Mouse (Mus musculus): ENCODE results near the gene Tnf. TPM values are rescaled to one million over a fixed set of nuclear protein-coding genes. Genes with fewer than 3 reads are reported as not detected.
A peak's percentile ranks its signal among the peaks of the same experiment; 100 is the strongest.

Gene Tnf
- polyA plus RNA-seq, 1 experiment from 2014 or later: 0.74 TPM

GRCm38 (mm10) chr17:35225456-35225855, 23.6 kb upstream of the Tnf start:
- Histone ChIP-seq H3K4me2 (ENCODE audit: low read depth, low read length) (no peak overlapping the region), H3K27me3 (replicated peaks; ENCODE audit: control insufficient read depth, insufficient read depth, low read length) (no peaks in the 10 kb centered on the region), H3K9me3 (ENCODE audit: control insufficient read depth, low read length) (no peaks in the 10 kb centered on the region), H3K36me3 (ENCODE audit: control insufficient read depth, insufficient read depth, low read length) (peaks cover 50% of the 10 kb centered on the region), H3K4me1 (ENCODE audit: control insufficient read depth, insufficient read depth, low read length) (no peaks in the 10 kb centered on the region), H3K4me3 (ENCODE audit: low read depth, low read length) (no peak overlapping the region), H3K27ac (replicated peaks; ENCODE audit: low read depth, low read length) (no peak overlapping the region), H3K9ac (ENCODE audit: low read depth, low read length) (no peak overlapping the region)
- ATAC-seq (ENCODE audit: low read depth) (no peak), DNase-seq (ENCODE audit: low spot score) (no peak)
- 85% methylated on average over 5 of the region's 5 CpGs for WGBS

GRCm38 (mm10) chr17:35224641-35225040, 22.8 kb upstream of the Tnf start:
- Histone ChIP-seq H3K9me3 (ENCODE audit: control insufficient read depth, low read length) (no peaks in the 10 kb centered on the region), H3K27ac (replicated peaks; ENCODE audit: low read depth, low read length) (no peak overlapping the region), H3K4me1 (ENCODE audit: control insufficient read depth, insufficient read depth, low read length) (no peaks in the 10 kb centered on the region), H3K36me3 (ENCODE audit: control insufficient read depth, insufficient read depth, low read length) (peaks cover 52% of the 10 kb centered on the region), H3K4me3 (ENCODE audit: low read depth, low read length) (no peak overlapping the region), H3K4me2 (ENCODE audit: low read depth, low read length) (no peak overlapping the region), H3K9ac (ENCODE audit: low read depth, low read length) (no peak overlapping the region), H3K27me3 (replicated peaks; ENCODE audit: control insufficient read depth, insufficient read depth, low read length) (no peaks in the 10 kb centered on the region)
- ATAC-seq (ENCODE audit: low read depth) (no peak), DNase-seq (ENCODE audit: low spot score) (no peak)
- 98% methylated on average over 4 of the region's 4 CpGs for WGBS

- no peak overlapping the region for H3K4me2 ChIP-seq (ENCODE audit: low read depth, low read length)
- H3K4me3 ChIP-seq (ENCODE audit: low read depth, low read length): no peak overlapping the region
- no peak overlapping the region for H3K9ac ChIP-seq (ENCODE audit: low read depth, low read length)
- peaks cover 35% of the 10 kb centered on the region for H3K36me3 ChIP-seq (ENCODE audit: control insufficient read depth, insufficient read depth, low read length)
- no peak for ATAC-seq (ENCODE audit: low read depth)
- no peaks in the 10 kb centered on the region for H3K4me1 ChIP-seq (ENCODE audit: control insufficient read depth, insufficient read depth, low read length)
- no peak for DNase-seq (ENCODE audit: low spot score)
- 73% methylated on average over 6 of the region's 6 CpGs for WGBS
- H3K9me3 ChIP-seq (ENCODE audit: control insufficient read depth, low read length): no peaks in the 10 kb centered on the region
- no peaks in the 10 kb centered on the region for H3K27me3 ChIP-seq (replicated peaks; ENCODE audit: control insufficient read depth, insufficient read depth, low read length)
- H3K27ac ChIP-seq (replicated peaks; ENCODE audit: low read depth, low read length): no peak overlapping the region
Observed at GRCm38 (mm10) chr17:35222299-35222698, 20.5 kb upstream of the Tnf start.

- no peak within 1 kb of the TSS; the same call in 1 of the 2 replicates for H3K27ac ChIP-seq (replicated peaks; ENCODE audit: low read depth, low read length)
Observed at GRCm38 (mm10) chr17:35220156-35220952, 18.5 kb upstream of the Tnf start, which contains the start of gene Gm16181. TSS of gene Gm16181 (plus strand) at chr17:35220834.

GRCm38 (mm10) chr17:35219601-35220041, 17.8 kb upstream of the Tnf start:
- H3K4me2 ChIP-seq (ENCODE audit: low read depth, low read length): no peak overlapping the region
- no peak overlapping the region for H3K4me3 ChIP-seq (ENCODE audit: low read depth, low read length)
- H3K9ac ChIP-seq (ENCODE audit: low read depth, low read length): 0 out of 2 replicates have a peak overlapping the region, but pooled peaks have one; percentile 25
- H3K27ac ChIP-seq (replicated peaks; ENCODE audit: low read depth, low read length): no peak overlapping the region; the same call in 1 of the 2 replicates
- no peaks in the 10 kb centered on the region for H3K27me3 ChIP-seq (replicated peaks; ENCODE audit: control insufficient read depth, insufficient read depth, low read length)
- H3K36me3 ChIP-seq (ENCODE audit: control insufficient read depth, insufficient read depth, low read length): peaks cover 24% of the 10 kb centered on the region
- ATAC-seq (ENCODE audit: low read depth) (no peak), DNase-seq (ENCODE audit: low spot score) (no peak)
- H3K4me1 ChIP-seq (ENCODE audit: control insufficient read depth, insufficient read depth, low read length): no peaks in the 10 kb centered on the region
- 79% methylated on average over 6 of the region's 6 CpGs for WGBS
- no peaks in the 10 kb centered on the region for H3K9me3 ChIP-seq (ENCODE audit: control insufficient read depth, low read length)

More at GRCm38 (mm10) chr17:35220156-35220952, 18.5 kb upstream of the Tnf start, which contains the start of gene Gm16181:
- peaks cover 30% of the 10 kb centered on the region for H3K36me3 ChIP-seq (ENCODE audit: control insufficient read depth, insufficient read depth, low read length)
- H3K4me1 ChIP-seq (ENCODE audit: control insufficient read depth, insufficient read depth, low read length): no peaks in the 10 kb centered on the region
- 0 out of 2 replicates have a peak within 1 kb of the TSS, but pooled peaks have one; percentile 25 for H3K9ac ChIP-seq (ENCODE audit: low read depth, low read length)
- H3K4me2 ChIP-seq (ENCODE audit: low read depth, low read length): no peak within 1 kb of the TSS
- no peaks in the 10 kb centered on the region for H3K9me3 ChIP-seq (ENCODE audit: control insufficient read depth, low read length)
- H3K4me3 ChIP-seq (ENCODE audit: low read depth, low read length): no peak within 1 kb of the TSS
- WGBS: 78% methylated on average over 27 of the region's 28 CpGs
- DNase-seq (ENCODE audit: low spot score) (no peak), ATAC-seq (ENCODE audit: low read depth) (peak; percentile 46; the same call in 1 of the 2 replicates)
- H3K27me3 ChIP-seq (replicated peaks; ENCODE audit: control insufficient read depth, insufficient read depth, low read length): no peaks in the 10 kb centered on the region

- 77% methylated on average over 18 of the region's 18 CpGs for WGBS
- ATAC-seq (ENCODE audit: low read depth) (no peak), DNase-seq (ENCODE audit: low spot score) (no peak)
- Histone ChIP-seq H3K4me2 (ENCODE audit: low read depth, low read length) (no peak overlapping the region), H3K9me3 (ENCODE audit: control insufficient read depth, low read length) (no peaks in the 10 kb centered on the region), H3K9ac (ENCODE audit: low read depth, low read length) (0 out of 2 replicates have a peak overlapping the region, but pooled peaks have one; percentile 16), H3K4me3 (ENCODE audit: low read depth, low read length) (no peak overlapping the region), H3K27ac (replicated peaks; ENCODE audit: low read depth, low read length) (no peak overlapping the region), H3K4me1 (ENCODE audit: control insufficient read depth, insufficient read depth, low read length) (no peaks in the 10 kb centered on the region), H3K27me3 (replicated peaks; ENCODE audit: control insufficient read depth, insufficient read depth, low read length) (no peaks in the 10 kb centered on the region), H3K36me3 (ENCODE audit: control insufficient read depth, insufficient read depth, low read length) (peaks cover 24% of the 10 kb centered on the region)
Observed at GRCm38 (mm10) chr17:35218516-35219193, 16.8 kb upstream of the Tnf start.

- H3K36me3 ChIP-seq (ENCODE audit: control insufficient read depth, insufficient read depth, low read length): no peaks in the 10 kb centered on the region
- H3K4me1 ChIP-seq (ENCODE audit: control insufficient read depth, insufficient read depth, low read length): no peaks in the 10 kb centered on the region
- 92% methylated on average over 5 of the region's 5 CpGs for WGBS
- no peak overlapping the region for H3K4me3 ChIP-seq (ENCODE audit: low read depth, low read length)
- H3K4me2 ChIP-seq (ENCODE audit: low read depth, low read length): no peak overlapping the region
- no peak overlapping the region for H3K27ac ChIP-seq (replicated peaks; ENCODE audit: low read depth, low read length)
- no peaks in the 10 kb centered on the region for H3K9me3 ChIP-seq (ENCODE audit: control insufficient read depth, low read length)
- no peak overlapping the region for H3K9ac ChIP-seq (ENCODE audit: low read depth, low read length)
- no peak for ATAC-seq (ENCODE audit: low read depth)
- no peak for DNase-seq (ENCODE audit: low spot score)
- H3K27me3 ChIP-seq (replicated peaks; ENCODE audit: control insufficient read depth, insufficient read depth, low read length): no peaks in the 10 kb centered on the region
Observed at GRCm38 (mm10) chr17:35213071-35213470, 11.3 kb upstream of the Tnf start.

- no peaks in the 10 kb centered on the region for H3K36me3 ChIP-seq (ENCODE audit: control insufficient read depth, insufficient read depth, low read length)
- H3K4me3 ChIP-seq (ENCODE audit: low read depth, low read length): no peak overlapping the region
- no peaks in the 10 kb centered on the region for H3K9me3 ChIP-seq (ENCODE audit: control insufficient read depth, low read length)
- H3K9ac ChIP-seq (ENCODE audit: low read depth, low read length): no peak overlapping the region
- no peak overlapping the region for H3K4me2 ChIP-seq (ENCODE audit: low read depth, low read length)
- DNase-seq (ENCODE audit: low spot score) (no peak), ATAC-seq (ENCODE audit: low read depth) (no peak)
- no peak overlapping the region for H3K27ac ChIP-seq (replicated peaks; ENCODE audit: low read depth, low read length)
- no peaks in the 10 kb centered on the region for H3K27me3 ChIP-seq (replicated peaks; ENCODE audit: control insufficient read depth, insufficient read depth, low read length)
- WGBS: 59% methylated on average over 3 of the region's 3 CpGs
- no peaks in the 10 kb centered on the region for H3K4me1 ChIP-seq (ENCODE audit: control insufficient read depth, insufficient read depth, low read length)
Observed at GRCm38 (mm10) chr17:35210593-35210992, 8.8 kb upstream of the Tnf start.
